Mouse (Mus musculus) thymus, postnatal 0 days (tissue): ENCODE measurements around the gene Tshz2. TPM values are rescaled to one million over a fixed set of nuclear protein-coding genes. Genes with fewer than 3 reads are reported as not detected.

ENCODE experiments used
- DNase-seq: peaks from one replicate; pipeline ENCODE4 v3.0.0-alpha.2; 2015; ENCODE audit warnings: low spot score
- polyA plus RNA-seq: library from polyadenylated mRNA; unstranded; fragments of >200 nt; fragmentation: Nextera tagmentation; extraction: Ambion mirVana; gene quantifications from 2 replicates; pipeline ENCODE4 v1.2.1, GENCODE M21; 2015

Gene Tshz2
- polyA plus RNA-seq, 1 experiment from 2014 or later: 1.7 TPM

GRCm38 (mm10) chr2:169998878-169999337, 366.1 kb downstream of the Tshz2 start:
- no peak for DNase-seq

GRCm38 (mm10) chr2:170002594-170003504, 370.0 kb downstream of the Tshz2 start:
- no peak for DNase-seq

GRCm38 (mm10) chr2:170003666-170004065, 370.9 kb downstream of the Tshz2 start:
- no peak for DNase-seq

- no peak for DNase-seq
Measured at GRCm38 (mm10) chr2:170006829-170007228, 374.0 kb downstream of the Tshz2 start.

- no peak for DNase-seq
Measured at GRCm38 (mm10) chr2:170007426-170007958, 374.7 kb downstream of the Tshz2 start.

- no peak for DNase-seq
Measured at GRCm38 (mm10) chr2:170009729-170010128, 376.9 kb downstream of the Tshz2 start.

- DNase-seq: no peak
Measured at GRCm38 (mm10) chr2:170011858-170012257, 379.0 kb downstream of the Tshz2 start.

- no peak for DNase-seq
Measured at GRCm38 (mm10) chr2:170017302-170017701, 384.5 kb downstream of the Tshz2 start.

GRCm38 (mm10) chr2:170017926-170018325, 385.1 kb downstream of the Tshz2 start:
- no peak for DNase-seq

GRCm38 (mm10) chr2:170022953-170023352, 390.1 kb downstream of the Tshz2 start:
- DNase-seq: peak; percentile 27

GRCm38 (mm10) chr2:170023741-170024140, 390.9 kb downstream of the Tshz2 start:
- DNase-seq: no peak

- peak; percentile 79 for DNase-seq
Measured at GRCm38 (mm10) chr2:170024939-170025338, 392.1 kb downstream of the Tshz2 start.

- no peak for DNase-seq
Measured at GRCm38 (mm10) chr2:170025896-170026295, 393.1 kb downstream of the Tshz2 start.

- DNase-seq: no peak
Measured at GRCm38 (mm10) chr2:170027837-170028236, 395.0 kb downstream of the Tshz2 start.

- DNase-seq: no peak
Measured at GRCm38 (mm10) chr2:170028488-170029303, 395.9 kb downstream of the Tshz2 start.

GRCm38 (mm10) chr2:170029304-170029856, 396.6 kb downstream of the Tshz2 start:
- no peak for DNase-seq

GRCm38 (mm10) chr2:170031226-170031625, 398.4 kb downstream of the Tshz2 start:
- DNase-seq: no peak

GRCm38 (mm10) chr2:170031872-170032271, 399.1 kb downstream of the Tshz2 start:
- no peak for DNase-seq

GRCm38 (mm10) chr2:170033219-170033618, 400.4 kb downstream of the Tshz2 start:
- DNase-seq: no peak

- no peak for DNase-seq
Measured at GRCm38 (mm10) chr2:170034794-170035193, 402.0 kb downstream of the Tshz2 start.

- no peak for DNase-seq
Measured at GRCm38 (mm10) chr2:170036791-170037241, 404.0 kb downstream of the Tshz2 start.
